Mouse (Mus musculus): ENCODE measurements around the gene Cacnb2.

DNA sequence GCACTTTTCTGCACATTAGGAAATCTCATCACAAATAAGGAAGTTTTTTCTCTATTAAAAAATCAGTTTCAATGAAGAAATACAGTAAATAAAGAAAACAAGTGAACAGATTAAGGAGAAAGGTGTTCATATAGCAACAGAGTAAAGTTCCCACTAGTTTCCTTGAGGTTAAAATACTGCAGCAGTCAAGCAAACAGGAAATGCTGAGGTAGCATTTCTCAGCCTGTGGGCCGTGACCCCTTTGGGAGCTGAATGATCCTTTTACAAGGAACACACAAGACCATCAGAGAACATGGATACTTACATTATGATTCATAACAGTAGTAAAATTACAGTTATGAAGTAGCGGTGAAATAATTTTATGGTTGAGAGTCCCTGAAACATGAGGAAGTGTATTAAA lies 185.1 kb downstream of the Cacnb2 start:
- TF ChIP-seq CTCF (IDR thresholded peaks at IDR 0.05; ENCODE audit: low read depth) (no peak), EP300 (optimal IDR thresholded peaks at IDR 0.05) (no peak)

All from stomach, postnatal 0 days (tissue).